Mouse (Mus musculus) induced T-regulatory cell, adult 2 months (primary cell): Measurements from ENCODE around the gene Kcng3.
A peak's percentile ranks its signal among the peaks of the same experiment; 100 is the strongest.

Experiments used
- DNase-seq: peaks from one replicate; pipeline ENCODE4 v3.0.0-alpha.2; 2012; ENCODE audit warnings: low read depth

The Kcng3 gene

GRCm38 (mm10) chr17:83554997-83555396, 76.7 kb downstream of the Kcng3 start:
- DNase-seq = no peak

DNA sequence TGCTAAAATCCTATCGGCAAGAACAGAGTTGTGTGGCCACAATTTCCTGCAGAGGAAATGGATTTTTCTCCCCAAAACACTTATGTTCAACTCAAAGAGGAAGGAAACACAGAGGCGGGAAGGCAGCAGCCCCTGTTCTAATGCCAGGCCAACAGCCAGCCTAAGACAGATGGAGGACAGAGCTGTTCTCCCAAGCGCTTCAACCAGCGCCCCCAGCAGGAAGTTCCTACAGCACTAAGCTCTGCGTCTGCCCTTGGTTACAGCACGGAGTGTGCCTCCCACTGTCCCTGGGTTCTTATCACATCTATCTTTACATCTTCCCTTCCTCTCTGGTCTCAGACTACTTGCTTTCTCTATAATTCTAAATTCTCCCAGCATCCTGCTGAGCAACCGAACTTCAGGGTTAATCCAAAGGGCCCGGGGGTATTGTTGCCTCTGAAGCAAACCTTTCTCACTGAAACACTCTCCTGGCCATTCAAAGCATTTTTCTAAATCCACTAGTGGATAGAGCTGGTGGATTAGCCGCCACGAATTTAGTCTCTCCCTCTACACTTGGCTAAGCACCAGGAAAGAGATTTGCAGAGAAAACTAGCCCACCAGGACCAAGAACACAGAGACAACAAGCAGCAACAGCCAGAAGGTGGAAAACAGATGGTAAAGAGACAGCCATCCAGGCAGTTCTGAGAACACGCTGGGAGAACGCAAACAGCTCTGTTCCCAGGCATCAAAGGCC, 83.0 kb downstream of the Kcng3 start:
- DNase-seq = peak; percentile 51

DNA sequence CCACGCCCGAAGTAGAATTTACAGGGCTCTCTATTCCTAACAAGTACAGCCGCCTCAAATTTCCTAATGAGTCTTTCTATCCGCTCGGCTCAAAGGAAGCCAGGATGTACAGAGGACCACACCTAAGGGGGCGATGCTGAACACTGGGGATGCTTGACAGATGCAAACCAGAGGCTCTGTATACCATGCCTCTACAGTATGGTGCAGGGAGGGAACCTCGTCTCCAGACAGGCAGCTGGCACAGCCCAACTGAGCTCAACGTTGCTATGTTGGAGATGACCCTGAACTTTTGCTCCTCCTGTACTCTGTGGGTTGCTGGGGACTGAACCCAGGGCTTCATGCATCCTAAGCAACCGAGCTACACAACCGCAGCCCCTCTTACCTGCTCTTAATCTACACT, 84.5 kb downstream of the Kcng3 start:
- no peak for DNase-seq

DNA sequence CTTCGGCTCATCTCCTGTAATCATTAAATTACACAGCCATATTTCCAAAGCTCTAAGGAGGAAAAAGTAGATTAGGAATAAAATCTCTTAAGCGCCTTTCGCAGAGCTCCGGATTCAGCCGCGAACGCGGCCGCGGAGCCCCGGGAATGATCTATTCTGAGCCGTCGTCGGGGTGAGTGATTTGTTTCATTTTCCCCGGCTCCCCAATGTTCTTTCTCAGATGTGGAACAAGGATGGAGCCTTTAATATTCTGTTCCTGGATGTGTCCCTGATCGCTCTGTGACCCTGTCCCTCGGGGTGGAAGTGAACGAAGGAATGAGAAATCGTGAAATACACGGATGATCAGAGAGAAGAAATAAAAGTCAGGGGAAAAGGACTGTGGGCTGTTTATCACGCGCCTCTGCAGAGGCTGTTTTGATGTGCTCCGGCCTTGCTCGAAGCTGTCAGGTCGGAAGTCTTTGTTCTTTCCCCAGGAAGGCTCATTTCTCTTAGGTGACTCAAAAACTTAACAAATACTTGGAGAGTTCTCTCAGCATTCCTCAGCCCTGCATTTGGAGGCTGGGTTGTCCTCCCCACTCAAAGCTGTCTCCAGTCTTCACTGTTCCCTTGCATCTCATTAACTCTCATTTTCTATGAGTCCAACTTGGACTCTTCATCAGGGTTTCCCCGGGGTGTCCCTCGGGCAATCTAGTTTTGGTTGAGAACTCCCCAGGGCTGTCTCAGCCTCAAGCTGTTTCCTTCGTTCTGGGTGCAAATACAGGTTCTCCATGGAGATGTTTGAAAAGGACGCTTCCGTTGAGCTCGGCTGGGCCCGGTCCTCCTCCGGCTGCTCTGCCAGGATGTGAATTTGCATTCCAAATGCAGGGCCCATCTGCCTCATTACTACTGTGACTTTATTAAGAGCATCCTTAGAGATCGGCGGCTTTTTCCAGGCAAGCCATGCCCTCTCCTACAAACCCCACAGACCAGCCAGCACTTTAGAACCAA, 85.6 kb downstream of the Kcng3 start:
- peak; percentile 19 for DNase-seq

DNA sequence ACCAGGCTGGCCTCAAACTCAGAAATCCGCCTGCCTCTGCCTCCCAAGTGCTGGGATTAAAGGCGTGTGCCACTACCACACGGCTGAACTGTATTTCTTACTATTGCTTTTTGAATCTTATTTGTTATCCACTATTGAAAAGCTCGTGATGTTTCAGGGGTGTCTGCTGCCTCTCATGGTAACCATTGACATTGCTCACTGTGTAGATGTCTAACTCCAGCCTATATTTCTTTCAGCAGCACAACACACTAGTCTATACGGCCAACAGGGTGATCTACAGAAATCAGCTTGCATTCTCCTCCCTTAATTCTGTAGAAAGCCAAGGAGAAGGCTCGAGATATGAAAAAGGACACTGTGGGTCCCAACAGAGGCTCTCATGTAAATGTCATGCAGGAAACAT, 86.4 kb downstream of the Kcng3 start:
- DNase-seq = peak; percentile 16

DNA sequence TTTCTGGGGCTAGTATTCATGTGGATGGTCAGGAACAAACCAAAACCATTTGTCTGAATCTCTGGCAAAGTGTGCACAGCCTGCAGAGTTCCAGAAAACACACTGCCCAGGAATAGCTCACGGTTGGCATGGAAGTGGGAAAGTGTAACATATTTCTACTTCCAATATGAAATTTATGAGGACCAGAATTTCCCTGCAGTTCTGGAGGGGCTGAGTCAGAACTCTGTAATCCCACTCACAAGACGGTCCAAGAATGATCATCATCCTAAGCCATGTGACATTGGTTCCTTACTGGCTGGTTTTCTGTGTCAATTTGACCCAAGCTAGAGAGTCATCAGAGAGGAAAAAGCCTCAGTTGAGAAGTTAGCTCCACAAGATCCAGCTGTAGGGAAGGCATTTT, 89.3 kb downstream of the Kcng3 start:
- DNase-seq = no peak

DNA sequence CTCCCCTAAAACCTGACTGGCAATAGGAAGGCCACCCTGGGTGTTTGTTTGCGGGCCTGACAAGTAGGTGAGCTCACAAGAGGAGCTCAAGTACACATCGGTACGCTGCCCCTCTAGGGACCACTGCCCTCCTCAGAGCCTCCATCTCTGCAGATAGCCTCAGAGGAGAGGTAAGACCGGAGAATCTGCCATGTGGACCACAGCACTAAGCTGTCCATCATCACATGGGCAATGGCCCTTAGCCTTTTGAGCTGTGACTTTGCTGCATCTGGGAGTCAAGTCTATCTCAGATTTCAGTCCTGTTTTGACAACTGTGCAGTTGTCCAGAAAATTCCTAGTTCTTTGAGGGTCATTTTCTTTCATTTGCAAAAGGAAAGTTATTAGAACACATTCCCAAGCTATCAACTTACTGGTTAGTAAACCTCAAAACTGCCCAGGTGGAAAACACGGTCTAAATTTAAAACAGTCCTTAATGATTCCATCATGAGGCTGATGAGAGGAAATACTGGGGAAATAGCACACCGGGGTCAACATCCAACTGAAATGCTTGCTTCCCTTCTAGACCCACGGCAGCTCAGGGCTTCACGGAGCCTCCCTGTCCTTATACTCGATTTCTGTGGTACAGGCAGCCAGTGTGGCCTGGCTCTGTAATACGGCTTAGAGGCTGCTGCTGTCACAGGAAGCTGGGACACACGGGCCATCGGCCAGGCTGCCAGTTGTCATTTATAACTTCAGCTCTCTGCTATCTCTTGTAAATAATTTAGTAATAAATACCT, 92.2 kb downstream of the Kcng3 start:
- DNase-seq = no peak

DNA sequence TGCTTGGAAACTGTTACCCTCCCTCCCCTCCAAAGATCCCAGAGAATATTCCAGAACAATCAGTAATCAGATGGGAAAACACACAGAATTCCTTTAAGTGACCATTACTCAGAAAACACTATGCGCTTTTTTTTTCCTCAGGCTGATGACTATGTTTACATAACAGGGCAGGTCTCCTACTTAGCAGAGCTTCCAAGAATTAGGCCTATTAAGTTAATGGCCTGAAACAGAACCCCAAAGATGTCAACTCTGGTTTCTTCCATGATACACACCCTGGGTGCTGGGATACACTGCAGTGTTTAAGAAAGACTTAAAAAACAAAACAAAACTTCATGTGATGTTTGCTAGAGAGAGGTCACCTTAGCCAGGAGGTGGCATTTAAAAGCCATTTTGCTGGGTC, 93.0 kb downstream of the Kcng3 start:
- no peak for DNase-seq

GRCm38 (mm10) chr17:83538141-83538540, 93.6 kb downstream of the Kcng3 start:
- no peak for DNase-seq
